Mouse (Mus musculus) liver, embryonic 15.5 days (tissue): Measurements from ENCODE around the gene Armc9. TPM values are rescaled to one million over a fixed set of nuclear protein-coding genes. Genes with fewer than 3 reads are reported as not detected.

Experiments used
- ATAC-seq: fragments of 200-750 bp; cut with Nextera tagmentation; 2 replicates; pipeline ENCODE4 v1.8.0; 2017; ENCODE audit warnings: moderate number of reproducible peaks, mild to moderate bottlenecking, moderate library complexity; ENCODE audit not compliant: insufficient read depth
- H3K27ac ChIP-seq: fragments of 300-500 bp; sonication (generic); replicated peaks from 2 replicates; pipeline ENCODE4 v1.5.1; 2015; ENCODE audit warnings: mild to moderate bottlenecking, inconsistent platforms
- H3K27me3 ChIP-seq: fragments of 300-500 bp; sonication (generic); 2 replicates; pipeline ENCODE4 v1.6.1; 2015; ENCODE audit warnings: mild to moderate bottlenecking, inconsistent platforms
- H3K36me3 ChIP-seq: fragments of 300-500 bp; sonication (generic); replicated peaks from 2 replicates; pipeline ENCODE4 v1.6.1; 2015; ENCODE audit warnings: moderate library complexity, mild to moderate bottlenecking, inconsistent platforms
- H3K4me1 ChIP-seq: fragments of 300-500 bp; sonication (generic); replicated peaks from 2 replicates; pipeline ENCODE4 v1.6.1; 2015; ENCODE audit warnings: inconsistent platforms
- H3K4me2 ChIP-seq: fragments of 300-500 bp; sonication (generic); 2 replicates; pipeline ENCODE4 v1.6.1; 2015; ENCODE audit warnings: moderate library complexity, mild to moderate bottlenecking, inconsistent platforms
- H3K4me3 ChIP-seq: fragments of 300-500 bp; sonication (generic); replicated peaks from 2 replicates; pipeline ENCODE4 v1.5.1; 2015; ENCODE audit warnings: mild to moderate bottlenecking, inconsistent platforms
- H3K9ac ChIP-seq: fragments of 300-500 bp; sonication (generic); 2 replicates; pipeline ENCODE4 v1.6.1; 2015; ENCODE audit warnings: moderate library complexity, mild to moderate bottlenecking, inconsistent platforms
- H3K9me3 ChIP-seq: fragments of 300-500 bp; sonication (generic); replicated peaks from 2 replicates; pipeline ENCODE4 v1.6.1; 2016; ENCODE audit warnings: inconsistent platforms
- WGBS: fragments of 180-500 bp; shearing (Covaris S2); methylation state at CpG from one replicate; pipeline ENCODE4 v1.1.7; 2015; ENCODE audit warnings: mixed read lengths; ENCODE audit not compliant: insufficient replicate concordance; 5-methylcytosine and 5-hydroxymethylcytosine counted together
- polyA plus RNA-seq: library from polyadenylated mRNA; unstranded; fragments of >200 nt; fragmentation: Nextera tagmentation; extraction: Ambion mirVana; gene quantifications from 2 replicates; pipeline ENCODE4 v1.2.1, GENCODE M21; 2015

The Armc9 gene
- polyA plus RNA-seq, 1 experiment from 2014 or later = 8.9 TPM

- ATAC-seq = no peak
- no peak overlapping the region for H3K4me2 ChIP-seq
- H3K9me3 ChIP-seq = no peaks in the 10 kb centered on the region
- no peaks in the 10 kb centered on the region for H3K27me3 ChIP-seq
- no peak overlapping the region for H3K4me3 ChIP-seq
- peaks cover 33% of the 10 kb centered on the region for H3K4me1 ChIP-seq
- WGBS = 68% methylated on average over 10 of the region's 10 CpGs
- H3K27ac ChIP-seq = no peak overlapping the region
- no peaks in the 10 kb centered on the region for H3K36me3 ChIP-seq
- no peak overlapping the region for H3K9ac ChIP-seq
Measured at GRCm38 (mm10) chr1:86311467-86312005, 157.0 kb downstream of the Armc9 start.

- H3K9ac ChIP-seq = no peak overlapping the region
- WGBS = 40% methylated on average over 3 of the region's 3 CpGs
- H3K4me1 ChIP-seq = peaks cover 30% of the 10 kb centered on the region
- no peak overlapping the region for H3K4me2 ChIP-seq
- no peaks in the 10 kb centered on the region for H3K27me3 ChIP-seq
- peak overlapping the region; percentile 59 for H3K27ac ChIP-seq
- no peaks in the 10 kb centered on the region for H3K36me3 ChIP-seq
- H3K4me3 ChIP-seq = no peak overlapping the region
- H3K9me3 ChIP-seq = no peaks in the 10 kb centered on the region
- ATAC-seq = peak; percentile 96
Measured at GRCm38 (mm10) chr1:86312269-86312668, 157.7 kb downstream of the Armc9 start.

- peak overlapping the region; percentile 35; the same call in 1 of the 2 replicates for H3K4me2 ChIP-seq
- H3K27ac ChIP-seq = no peak overlapping the region
- whole genome bisulfite sequencing = 59% methylated on average over 16 of the region's 16 CpGs
Measured at GRCm38 (mm10) chr1:86313096-86313771, 158.7 kb downstream of the Armc9 start.

GRCm38 (mm10) chr1:86313772-86314125, 159.2 kb downstream of the Armc9 start:
- no peak overlapping the region for H3K27ac ChIP-seq
- no peaks in the 10 kb centered on the region for H3K27me3 ChIP-seq
- H3K4me1 ChIP-seq = peaks cover 20% of the 10 kb centered on the region
- H3K4me3 ChIP-seq = no peak overlapping the region
- no peaks in the 10 kb centered on the region for H3K36me3 ChIP-seq
- no peak for ATAC-seq
- no peaks in the 10 kb centered on the region for H3K9me3 ChIP-seq
- H3K9ac ChIP-seq = no peak overlapping the region
- H3K4me2 ChIP-seq = peak overlapping the region; percentile 35; the same call in 1 of the 2 replicates
- WGBS = 31% methylated on average over 15 of the region's 15 CpGs

More at GRCm38 (mm10) chr1:86313096-86313771, 158.7 kb downstream of the Armc9 start:
- no peak for ATAC-seq
- Histone ChIP-seq H3K4me3 (no peak overlapping the region), H3K9ac (no peak overlapping the region), H3K4me1 (peaks cover 24% of the 10 kb centered on the region), H3K9me3 (no peaks in the 10 kb centered on the region), H3K36me3 (no peaks in the 10 kb centered on the region), H3K27me3 (no peaks in the 10 kb centered on the region)

GRCm38 (mm10) chr1:86320822-86321413, 166.3 kb downstream of the Armc9 start:
- Histone ChIP-seq H3K36me3 (no peaks in the 10 kb centered on the region), H3K27me3 (no peaks in the 10 kb centered on the region), H3K9ac (no peak overlapping the region), H3K4me3 (no peak overlapping the region), H3K9me3 (no peaks in the 10 kb centered on the region), H3K4me1 (no peaks in the 10 kb centered on the region; the same call in 1 of the 2 replicates), H3K27ac (no peak overlapping the region; the same call in 1 of the 2 replicates), H3K4me2 (no peak overlapping the region)
- ATAC-seq = no peak
- 45% methylated on average over 8 of the region's 8 CpGs for WGBS

Other genes starting within 250 kb of the Armc9 start
- gene 4933407L21Rik, start 226.3 kb upstream of the Armc9 start, polyA plus RNA-seq = not detected in 2 replicates
- 0.02 and 0.09 TPM in 2 replicates for gene Gpr55, start 193.8 kb upstream of the Armc9 start, polyA plus RNA-seq
- 0.24 and 0.26 TPM in 2 replicates for gene Spata3, start 138.0 kb upstream of the Armc9 start, polyA plus RNA-seq
- 24.0 and 28.1 TPM in 2 replicates for gene 2810459M11Rik, start 108.9 kb upstream of the Armc9 start, polyA plus RNA-seq
- gene Psmd1, start 90.4 kb upstream of the Armc9 start, polyA plus RNA-seq = 88.6 and 90.5 TPM in 2 replicates
- gene Htr2b, start 42.8 kb upstream of the Armc9 start, polyA plus RNA-seq = 0.07 and 0.15 TPM in 2 replicates
- gene Gm21972, start 21.1 kb upstream of the Armc9 start, polyA plus RNA-seq = not detected in 2 replicates
- 0.79 and 0.92 TPM in 2 replicates for gene B3gnt7, start 148.1 kb downstream of the Armc9 start, polyA plus RNA-seq
- gene Ncl, start 204.6 kb downstream of the Armc9 start, polyA plus RNA-seq = 175 and 198 TPM in 2 replicates